31 mouse cellular contexts compared by ENCODE assay signal in the genomic region with DNA sequence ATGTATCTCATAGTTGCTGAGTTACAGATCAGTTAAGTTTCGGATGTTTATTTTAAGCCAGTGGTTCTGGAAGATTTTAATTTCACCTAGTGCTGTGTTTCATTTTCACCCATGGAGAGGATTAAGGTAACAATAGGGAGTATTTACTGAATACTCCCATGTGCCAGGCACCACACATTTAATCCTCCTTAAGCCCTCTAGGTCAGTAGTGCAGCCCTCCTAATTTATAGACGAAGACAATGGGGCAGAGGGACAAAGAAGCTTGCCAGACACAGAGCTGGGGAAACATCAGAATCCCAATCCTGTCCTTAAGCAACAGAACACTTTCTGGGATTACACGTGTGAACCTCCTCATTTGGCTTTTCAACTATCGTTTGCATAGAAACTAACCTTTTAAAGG. TPM values are rescaled to one million over a fixed set of nuclear protein-coding genes. Genes with fewer than 3 reads are reported as not detected.
DNase-seq lines count a peak whose midpoint lies in the region; ATAC-seq and TF ChIP-seq lines count a peak whose summit lies in the region.
"Had no signal": no experiment of that assay in that cellular context is flagged by ENCODE, and none has a peak within 500 bp of the region (broad histone marks: within the 10 kb centered on the region; RNA-seq: fewer than 3 reads in every experiment).

No protein-coding gene starts in this region.

- no peak overlapping the region for H3K27ac ChIP-seq in embryonic facial prominence, embryonic 14.5 days (replicated peaks; ENCODE audit: low read depth, low read length)
- no peak overlapping the region for H3K27ac ChIP-seq in embryonic facial prominence, embryonic 10.5 days (replicated peaks)
- H3K27ac ChIP-seq: embryonic facial prominence, embryonic 12.5 days; forebrain, embryonic 13.5 days; gastrocnemius, adult 2 months; heart, embryonic 15.5 days; hindbrain, embryonic 10.5 days; hindbrain, embryonic 13.5 days; intestine, embryonic 15.5 days had no signal

- no peaks in the 10 kb centered on the region; the same call in 1 of the 2 replicates for H3K4me1 ChIP-seq in embryonic facial prominence, embryonic 14.5 days (ENCODE audit: control insufficient read depth, insufficient read depth, low read length)
- H3K4me1 ChIP-seq in embryonic facial prominence, embryonic 10.5 days: 0 out of 2 replicates have a peak, but pooled peaks cover 2% of the 10 kb centered on the region
- H3K4me1 ChIP-seq: embryonic facial prominence, embryonic 12.5 days; forebrain, embryonic 13.5 days; heart, embryonic 12.5 days; heart, embryonic 15.5 days; hindbrain, embryonic 13.5 days; intestine, embryonic 15.5 days had no signal

- no peak for TF ChIP-seq CTCF in brain, embryonic 14.5 days (IDR thresholded peaks at IDR 0.05; ENCODE audit: borderline replicate concordance, extremely low read depth, insufficient read depth, insufficient read length)

- no peaks in the 10 kb centered on the region for H3K36me3 ChIP-seq in embryonic facial prominence, embryonic 14.5 days (ENCODE audit: control insufficient read depth, insufficient read depth, low read length)
- no peaks in the 10 kb centered on the region for H3K36me3 ChIP-seq in embryonic facial prominence, embryonic 10.5 days (replicated peaks)
- H3K36me3 ChIP-seq: embryonic facial prominence, embryonic 12.5 days; G1E; heart, embryonic 12.5 days; heart, embryonic 15.5 days; hindbrain, embryonic 10.5 days; hindbrain, embryonic 13.5 days; intestine, embryonic 15.5 days had no signal

- peak; percentile 20 for DNase-seq in embryonic facial prominence, embryonic 14.5 days (ENCODE audit: low spot score)
- no peak for DNase-seq in embryonic facial prominence, embryonic 10.5 days (ENCODE audit: low spot score)
- DNase-seq in brain, embryonic 14.5 days (ENCODE audit: low read depth): peak; percentile 6
- DNase-seq in retina, adult 2 months (ENCODE audit: low read depth, low spot score): peak; percentile 44
- no peak for DNase-seq in kidney, postnatal 4 days
- DNase-seq in cerebellum, postnatal 4 days (ENCODE audit: low spot score in 2 of 2): no peak
- DNase-seq: adrenal gland, adult 2 months; adrenal gland, postnatal 25 days; B cell, adult 2 months; cerebellum, adult 18-20 months; cerebellum, adult 9-10 months; cerebellum, postnatal 14 days; gastrocnemius, adult 2 months; gastrocnemius, postnatal 14 days; heart, adult 18-20 months; heart, postnatal 10 days; heart, postnatal 36 days; kidney, adult 11 months had no signal

- no peak for ATAC-seq in embryonic facial prominence, embryonic 14.5 days (ENCODE audit: low read depth)
- ATAC-seq: forebrain, embryonic 13.5 days; forebrain, embryonic 16.5 days; hindbrain, embryonic 16.5 days; intestine, embryonic 15.5 days; Patski had no signal

- no peaks in the 10 kb centered on the region for H3K9me3 ChIP-seq in embryonic facial prominence, embryonic 14.5 days (ENCODE audit: control insufficient read depth, low read length)
- no peaks in the 10 kb centered on the region for H3K9me3 ChIP-seq in embryonic facial prominence, embryonic 10.5 days
- H3K9me3 ChIP-seq: embryonic facial prominence, embryonic 12.5 days; forebrain, embryonic 13.5 days; heart, embryonic 12.5 days; heart, embryonic 15.5 days; hindbrain, embryonic 10.5 days; hindbrain, embryonic 13.5 days; intestine, embryonic 15.5 days had no signal

- no peak for TF ChIP-seq POLR2A in brain, embryonic 14.5 days (IDR thresholded peaks at IDR 0.05; ENCODE audit: borderline replicate concordance, extremely low read depth, insufficient read depth, insufficient read length, poor library complexity, severe bottlenecking)

- H3K9ac ChIP-seq in embryonic facial prominence, embryonic 14.5 days (ENCODE audit: low read depth, low read length): no peak overlapping the region
- H3K9ac ChIP-seq: embryonic facial prominence, embryonic 12.5 days; forebrain, embryonic 13.5 days; heart, embryonic 12.5 days; heart, embryonic 15.5 days; hindbrain, embryonic 13.5 days; intestine, embryonic 15.5 days had no signal

- H3K27me3 ChIP-seq in embryonic facial prominence, embryonic 14.5 days (replicated peaks; ENCODE audit: control insufficient read depth, insufficient read depth, low read length): no peaks in the 10 kb centered on the region
- no peaks in the 10 kb centered on the region for H3K27me3 ChIP-seq in embryonic facial prominence, embryonic 10.5 days (replicated peaks; ENCODE audit: low read depth, poor library complexity, severe bottlenecking)
- H3K27me3 ChIP-seq: CH12.LX; embryonic facial prominence, embryonic 12.5 days; forebrain, embryonic 13.5 days; heart, embryonic 12.5 days; heart, embryonic 15.5 days; hindbrain, embryonic 13.5 days; intestine, embryonic 15.5 days; Patski had no signal

- WGBS in embryonic facial prominence, embryonic 14.5 days: 44% methylated on average over 4 of the region's 4 CpGs
- WGBS in embryonic facial prominence, embryonic 10.5 days: 40% methylated on average over 4 of the region's 4 CpGs

- H3K4me3 ChIP-seq in embryonic facial prominence, embryonic 14.5 days (ENCODE audit: low read depth, low read length): no peak overlapping the region
- H3K4me3 ChIP-seq in embryonic facial prominence, embryonic 10.5 days: no peak overlapping the region
- H3K4me3 ChIP-seq: embryonic facial prominence, embryonic 12.5 days; erythroblast, embryonic 14.5 days; forebrain, embryonic 13.5 days; gastrocnemius, adult 2 months; heart, embryonic 12.5 days; heart, embryonic 15.5 days; hindbrain, embryonic 10.5 days; hindbrain, embryonic 13.5 days; intestine, embryonic 15.5 days had no signal

- no peak overlapping the region for H3K4me2 ChIP-seq in embryonic facial prominence, embryonic 14.5 days (ENCODE audit: low read depth, low read length)
- H3K4me2 ChIP-seq: embryonic facial prominence, embryonic 12.5 days; forebrain, embryonic 13.5 days; heart, embryonic 12.5 days; heart, embryonic 15.5 days; hindbrain, embryonic 13.5 days; intestine, embryonic 15.5 days had no signal

RNA-seq across cellular contexts. Expression of a gene that starts 4.8 kb away (rescaled TPM):
- 24.8 and 25.4 TPM in 2 replicates for polyA plus RNA-seq in embryonic facial prominence, embryonic 14.5 days (2014; fragmentation: Nextera tagmentation; extraction: Ambion mirVana)
- 29.2 and 34.7 TPM in 2 replicates for polyA plus RNA-seq in embryonic facial prominence, embryonic 10.5 days (2016; fragmentation: Nextera tagmentation; extraction: Ambion mirVana)
- 40.5 and 51.2 TPM in 2 replicates for polyA plus RNA-seq in brain, embryonic 14.5 days (2012; rRNA removed)

RNA-seq across cellular contexts. Expression of a gene that starts 28.6 kb away (rescaled TPM):
- polyA plus RNA-seq in embryonic facial prominence, embryonic 14.5 days (2014; fragmentation: Nextera tagmentation; extraction: Ambion mirVana): 3.4 and 3.6 TPM in 2 replicates
- 3.5 and 3.7 TPM in 2 replicates for polyA plus RNA-seq in embryonic facial prominence, embryonic 10.5 days (2016; fragmentation: Nextera tagmentation; extraction: Ambion mirVana)
- 4.5 and 9.0 TPM in 2 replicates for polyA plus RNA-seq in brain, embryonic 14.5 days (2012; rRNA removed)
- polyA plus RNA-seq: erythroblast, embryonic 14.5 days had no signal

RNA-seq across cellular contexts. Expression of a gene that starts 38.6 kb away (rescaled TPM):
- polyA plus RNA-seq in embryonic facial prominence, embryonic 14.5 days (2014; fragmentation: Nextera tagmentation; extraction: Ambion mirVana): 0.50 and 0.54 TPM in 2 replicates
- polyA plus RNA-seq in embryonic facial prominence, embryonic 10.5 days (2016; fragmentation: Nextera tagmentation; extraction: Ambion mirVana): 0.11 and 0.19 TPM in 2 replicates
- 0.14 and 0.24 TPM in 2 replicates for polyA plus RNA-seq in brain, embryonic 14.5 days (2012; rRNA removed)
- polyA plus RNA-seq: erythroblast, embryonic 14.5 days; G1E had no signal

RNA-seq across cellular contexts. Expression of a gene that starts 41.4 kb away (rescaled TPM):
- 5.6 and 9.3 TPM in 2 replicates for polyA plus RNA-seq in embryonic facial prominence, embryonic 14.5 days (2014; fragmentation: Nextera tagmentation; extraction: Ambion mirVana)
- 7.4 and 7.7 TPM in 2 replicates for polyA plus RNA-seq in embryonic facial prominence, embryonic 10.5 days (2016; fragmentation: Nextera tagmentation; extraction: Ambion mirVana)
- polyA plus RNA-seq in brain, embryonic 14.5 days (2012; rRNA removed): 13.9 and 14.8 TPM in 2 replicates

RNA-seq across cellular contexts. Expression of a gene that starts 49.7 kb away (rescaled TPM):
- 850 and 911 TPM in 2 replicates for polyA plus RNA-seq in embryonic facial prominence, embryonic 14.5 days (2014; fragmentation: Nextera tagmentation; extraction: Ambion mirVana)
- polyA plus RNA-seq in embryonic facial prominence, embryonic 10.5 days (2016; fragmentation: Nextera tagmentation; extraction: Ambion mirVana): 1,193 and 1,199 TPM in 2 replicates
- polyA plus RNA-seq in brain, embryonic 14.5 days (2012; rRNA removed): 761 and 1,401 TPM in 2 replicates

Comparison
In these comparisons a context has a peak if more than half of its experiments do, and no peak if none do; other contexts are left out.
1. DNase-seq: peak in embryonic facial prominence, embryonic 14.5 days (single experiment), brain, embryonic 14.5 days (single experiment) and retina, adult 2 months (single experiment); none in embryonic facial prominence, embryonic 10.5 days (single experiment), kidney, postnatal 4 days (0 of 2) and cerebellum, postnatal 4 days (0 of 2).